Mouse (Mus musculus): ENCODE data around the gene Xxylt1.

- TF ChIP-seq CTCF (IDR thresholded peaks at IDR 0.05; ENCODE audit: low read depth, low read length) (no peak), GATA1 (IDR thresholded peaks at IDR 0.05; ENCODE audit: borderline replicate concordance, low read length) (no peak), GATA2 (IDR thresholded peaks at IDR 0.05; ENCODE audit: borderline replicate concordance, low read depth, low read length) (no peak), POLR2AphosphoS5 (IDR thresholded peaks at IDR 0.05; ENCODE audit: insufficient replicate concordance, low read depth, low read length) (no peak)
Measured at GRCm38 (mm10) chr16:31071731-31072130, 9.5 kb downstream of the Xxylt1 start.

All from G1E (cell line).